Mouse (Mus musculus): ENCODE measurements around the gene Ric8a. TPM values are rescaled to one million over a fixed set of nuclear protein-coding genes. Genes with fewer than 3 reads are reported as not detected.

Ric8a gene
- 60.4 and 65.5 TPM in 2 replicates for polyA plus RNA-seq (2014; fragmentation: Nextera tagmentation; extraction: Ambion mirVana)

- H3K9me3 ChIP-seq (ENCODE audit: control insufficient read depth, low read length), result no peaks in the 10 kb centered on the region
- H3K27me3 ChIP-seq (ENCODE audit: control insufficient read depth, insufficient read depth, low read length), result no peaks in the 10 kb centered on the region
- peak within 1 kb of the TSS; percentile 92 for H3K9ac ChIP-seq (ENCODE audit: low read length)
- peaks cover 17% of the 10 kb centered on the region for H3K4me1 ChIP-seq (ENCODE audit: control insufficient read depth, insufficient read depth, low read length)
- H3K4me3 ChIP-seq (ENCODE audit: low read depth, low read length), result peak within 1 kb of the TSS; percentile 75
- peak within 1 kb of the TSS; percentile 99 for H3K4me2 ChIP-seq
- DNase-seq (ENCODE audit: low spot score, missing footprints), result peak; percentile 95
- peak within 1 kb of the TSS; percentile 84 for H3K27ac ChIP-seq (ENCODE audit: low read depth, low read length)
- ATAC-seq (ENCODE audit: low FRiP score), result peak; percentile 83
- H3K36me3 ChIP-seq (ENCODE audit: control insufficient read depth, insufficient read depth, low read length), result peaks cover 5% of the 10 kb centered on the region
- under 1% methylated on average over 49 of the region's 50 CpGs for WGBS
These were observed at the start of gene Ric8a for GRCm38 (mm10) chr7:140856785-140857549. Gene Ric8a (plus strand): TSS chr7:140856957.

DNA sequence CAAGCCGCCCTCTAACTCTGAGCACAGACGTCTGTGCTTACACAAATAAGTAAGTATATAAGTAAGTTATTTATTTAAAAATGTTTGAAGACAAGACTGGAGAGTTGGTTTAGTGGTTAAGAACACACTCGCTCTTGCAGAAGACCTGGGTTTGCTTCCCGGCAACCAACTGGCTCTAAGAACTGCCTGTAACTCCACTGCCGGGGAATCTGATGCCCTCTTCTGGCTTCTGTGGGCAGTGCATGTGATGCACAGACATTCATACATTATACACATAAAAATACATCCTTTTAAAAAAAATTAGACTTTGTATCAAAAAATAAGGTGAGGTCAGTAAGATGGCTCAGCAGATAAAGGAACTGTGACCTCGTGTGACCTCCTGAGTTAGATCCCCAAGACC is 46.3 kb upstream of the Ric8a start:
- no peak overlapping the region for H3K9ac ChIP-seq (ENCODE audit: low read length)
- no peak overlapping the region for H3K4me2 ChIP-seq
- 92% methylated on average over 6 of the region's 6 CpGs for WGBS
- no peak for ATAC-seq (ENCODE audit: low FRiP score)
- no peaks in the 10 kb centered on the region for H3K4me1 ChIP-seq (ENCODE audit: control insufficient read depth, insufficient read depth, low read length)
- H3K27ac ChIP-seq (ENCODE audit: low read depth, low read length), result no peak overlapping the region
- H3K27me3 ChIP-seq (ENCODE audit: control insufficient read depth, insufficient read depth, low read length), result no peaks in the 10 kb centered on the region
- DNase-seq (ENCODE audit: low spot score, missing footprints), result peak; percentile 37
- peaks cover 2% of the 10 kb centered on the region; the same call in 1 of the 2 replicates for H3K36me3 ChIP-seq (ENCODE audit: control insufficient read depth, insufficient read depth, low read length)
- no peak overlapping the region for H3K4me3 ChIP-seq (ENCODE audit: low read depth, low read length)
- no peaks in the 10 kb centered on the region for H3K9me3 ChIP-seq (ENCODE audit: control insufficient read depth, low read length)

GRCm38 (mm10) chr7:140811714-140812113 is 45.0 kb upstream of the Ric8a start:
- no peaks in the 10 kb centered on the region for H3K4me1 ChIP-seq (ENCODE audit: control insufficient read depth, insufficient read depth, low read length)
- ATAC-seq (ENCODE audit: low FRiP score) (no peak), DNase-seq (ENCODE audit: low spot score, missing footprints) (peak; percentile 64)
- H3K4me3 ChIP-seq (ENCODE audit: low read depth, low read length), result no peak overlapping the region
- 76% methylated on average over 13 of the region's 13 CpGs for WGBS
- peaks cover 2% of the 10 kb centered on the region; the same call in 1 of the 2 replicates for H3K36me3 ChIP-seq (ENCODE audit: control insufficient read depth, insufficient read depth, low read length)
- no peak overlapping the region for H3K4me2 ChIP-seq
- H3K27ac ChIP-seq (ENCODE audit: low read depth, low read length), result no peak overlapping the region
- no peaks in the 10 kb centered on the region for H3K27me3 ChIP-seq (ENCODE audit: control insufficient read depth, insufficient read depth, low read length)
- no peaks in the 10 kb centered on the region for H3K9me3 ChIP-seq (ENCODE audit: control insufficient read depth, low read length)
- H3K9ac ChIP-seq (ENCODE audit: low read length), result no peak overlapping the region

DNA sequence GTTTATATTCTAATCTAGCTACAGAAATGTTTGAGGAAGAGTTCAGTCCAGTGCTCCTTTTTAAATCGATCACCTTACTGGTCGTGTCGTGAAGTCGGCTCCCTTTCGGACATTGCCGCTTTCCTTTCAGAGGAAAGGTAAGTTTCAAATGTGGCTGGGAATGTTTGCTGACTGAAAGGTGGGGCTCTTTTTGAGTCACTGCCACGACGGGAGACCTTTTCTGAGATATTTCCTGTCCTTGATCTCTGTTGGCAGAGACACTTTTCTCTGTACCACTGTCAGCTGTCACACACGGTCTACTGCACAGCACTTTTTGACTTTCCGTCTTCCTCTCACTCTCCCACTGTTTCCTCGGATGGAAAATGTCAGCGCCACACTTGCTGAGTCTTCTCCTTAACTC is 43.9 kb upstream of the Ric8a start:
- no peak for DNase-seq (ENCODE audit: low spot score, missing footprints)
- 91% methylated on average over 12 of the region's 12 CpGs for WGBS
- no peak for ATAC-seq (ENCODE audit: low FRiP score)

GRCm38 (mm10) chr7:140820173-140820572 is 36.6 kb upstream of the Ric8a start:
- DNase-seq (ENCODE audit: low spot score, missing footprints), result no peak
- WGBS, result 68% methylated on average over 4 of the region's 4 CpGs
- H3K4me3 ChIP-seq (ENCODE audit: low read depth, low read length), result no peak overlapping the region
- no peak overlapping the region for H3K9ac ChIP-seq (ENCODE audit: low read length)
- ATAC-seq (ENCODE audit: low FRiP score), result no peak
- H3K27ac ChIP-seq (ENCODE audit: low read depth, low read length), result no peak overlapping the region
- no peak overlapping the region for H3K4me2 ChIP-seq
- H3K36me3 ChIP-seq (ENCODE audit: control insufficient read depth, insufficient read depth, low read length), result no peaks in the 10 kb centered on the region
- H3K4me1 ChIP-seq (ENCODE audit: control insufficient read depth, insufficient read depth, low read length), result no peaks in the 10 kb centered on the region
- no peaks in the 10 kb centered on the region for H3K27me3 ChIP-seq (ENCODE audit: control insufficient read depth, insufficient read depth, low read length)
- no peaks in the 10 kb centered on the region for H3K9me3 ChIP-seq (ENCODE audit: control insufficient read depth, low read length)

More for the DNA sequence above, 43.9 kb upstream of the Ric8a start:
- Histone ChIP-seq H3K4me2 (no peak overlapping the region), H3K4me1 (ENCODE audit: control insufficient read depth, insufficient read depth, low read length) (no peaks in the 10 kb centered on the region), H3K4me3 (ENCODE audit: low read depth, low read length) (no peak overlapping the region), H3K27me3 (ENCODE audit: control insufficient read depth, insufficient read depth, low read length) (no peaks in the 10 kb centered on the region), H3K9me3 (ENCODE audit: control insufficient read depth, low read length) (no peaks in the 10 kb centered on the region), H3K27ac (ENCODE audit: low read depth, low read length) (no peak overlapping the region), H3K9ac (ENCODE audit: low read length) (no peak overlapping the region), H3K36me3 (ENCODE audit: control insufficient read depth, insufficient read depth, low read length) (peaks cover 2% of the 10 kb centered on the region; the same call in 1 of the 2 replicates)

- WGBS, result 48% methylated on average over 5 of the region's 5 CpGs
- no peak for DNase-seq (ENCODE audit: low spot score, missing footprints)
- Histone ChIP-seq H3K4me1 (ENCODE audit: control insufficient read depth, insufficient read depth, low read length) (no peaks in the 10 kb centered on the region), H3K4me3 (ENCODE audit: low read depth, low read length) (peak overlapping the region; percentile 49), H3K27ac (ENCODE audit: low read depth, low read length) (no peak overlapping the region), H3K9ac (ENCODE audit: low read length) (peak overlapping the region; percentile 71), H3K27me3 (ENCODE audit: control insufficient read depth, insufficient read depth, low read length) (no peaks in the 10 kb centered on the region), H3K9me3 (ENCODE audit: control insufficient read depth, low read length) (no peaks in the 10 kb centered on the region), H3K36me3 (ENCODE audit: control insufficient read depth, insufficient read depth, low read length) (no peaks in the 10 kb centered on the region), H3K4me2 (peak overlapping the region; percentile 59)
- ATAC-seq (ENCODE audit: low FRiP score), result peak; percentile 41; the same call in 1 of the 2 replicates
These were observed 35.5 kb upstream of the Ric8a start for GRCm38 (mm10) chr7:140821305-140821652.

DNA sequence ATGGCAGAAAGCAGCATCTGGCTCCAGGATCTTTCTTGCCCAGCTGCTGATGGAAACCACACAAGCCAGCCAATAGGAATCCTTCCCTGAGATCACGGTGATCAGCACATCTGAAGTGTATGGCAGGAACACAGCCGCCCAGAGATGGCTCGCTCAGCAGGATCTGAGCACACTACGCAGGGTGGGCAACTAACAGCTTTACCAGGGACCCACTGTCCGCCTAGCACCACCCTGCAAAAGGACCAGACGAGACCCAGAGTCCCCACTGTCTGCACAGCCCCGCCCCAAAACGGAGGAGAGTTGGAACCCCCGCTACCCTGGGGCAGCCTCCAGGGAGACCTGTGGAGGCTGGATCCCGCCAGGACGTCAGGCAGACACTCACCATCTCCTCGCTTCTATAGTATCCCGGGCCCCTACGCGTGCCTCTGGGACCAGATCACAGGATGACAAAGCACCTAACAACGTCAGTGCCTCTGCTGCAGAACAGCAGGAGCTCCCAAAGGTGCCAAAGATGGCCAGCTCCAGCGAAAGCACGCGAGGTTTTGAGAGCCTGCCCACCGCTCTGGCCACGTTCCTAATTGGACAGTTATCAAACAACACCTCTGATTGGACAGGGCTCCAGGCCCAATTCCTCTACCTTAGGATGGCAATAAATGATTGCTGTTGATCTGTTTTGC is 35.0 kb upstream of the Ric8a start, which contains the start of gene Zfp941:
Gene Zfp941 (minus strand): TSS at position 526 of the 677 bp plus-strand sequence.
- no peaks in the 10 kb centered on the region for H3K27me3 ChIP-seq (ENCODE audit: control insufficient read depth, insufficient read depth, low read length)
- 2% methylated on average over 21 of the region's 21 CpGs for WGBS
- H3K9ac ChIP-seq (ENCODE audit: low read length), result peak within 1 kb of the TSS; percentile 71
- H3K36me3 ChIP-seq (ENCODE audit: control insufficient read depth, insufficient read depth, low read length), result no peaks in the 10 kb centered on the region
- ATAC-seq (ENCODE audit: low FRiP score) (peak; percentile 89), DNase-seq (ENCODE audit: low spot score, missing footprints) (peak; percentile 96)
- H3K9me3 ChIP-seq (ENCODE audit: control insufficient read depth, low read length), result no peaks in the 10 kb centered on the region
- H3K4me2 ChIP-seq, result peak within 1 kb of the TSS; percentile 59
- no peak within 1 kb of the TSS for H3K27ac ChIP-seq (ENCODE audit: low read depth, low read length)
- no peaks in the 10 kb centered on the region for H3K4me1 ChIP-seq (ENCODE audit: control insufficient read depth, insufficient read depth, low read length)
- peak within 1 kb of the TSS; percentile 49 for H3K4me3 ChIP-seq (ENCODE audit: low read depth, low read length)

DNA sequence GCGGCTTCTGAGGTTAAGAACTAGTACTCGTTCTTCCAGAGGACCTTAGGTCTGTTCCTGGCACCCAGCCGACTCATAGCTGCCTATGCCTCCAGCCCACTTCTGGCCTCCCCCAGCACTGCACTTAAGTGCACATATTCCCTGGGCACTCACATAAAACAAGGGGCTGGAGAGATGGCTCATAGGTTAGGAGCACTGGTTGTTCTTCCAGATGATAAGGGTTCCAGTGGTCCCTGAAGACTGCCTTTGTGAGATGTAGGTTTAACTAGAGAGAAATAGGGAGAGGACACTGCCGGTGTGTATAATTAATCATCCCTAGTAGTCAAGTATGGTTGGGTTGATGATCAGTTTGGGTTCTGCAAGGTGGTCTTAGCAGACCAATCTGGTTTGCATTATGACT is 34.0 kb upstream of the Ric8a start:
- H3K36me3 ChIP-seq (ENCODE audit: control insufficient read depth, insufficient read depth, low read length), result no peaks in the 10 kb centered on the region
- WGBS, result 93% methylated on average over 4 of the region's 4 CpGs
- ATAC-seq (ENCODE audit: low FRiP score) (no peak), DNase-seq (ENCODE audit: low spot score, missing footprints) (peak; percentile 77)
- no peak overlapping the region for H3K4me2 ChIP-seq
- H3K9ac ChIP-seq (ENCODE audit: low read length), result no peak overlapping the region
- no peaks in the 10 kb centered on the region for H3K4me1 ChIP-seq (ENCODE audit: control insufficient read depth, insufficient read depth, low read length)
- no peaks in the 10 kb centered on the region for H3K9me3 ChIP-seq (ENCODE audit: control insufficient read depth, low read length)
- no peak overlapping the region for H3K4me3 ChIP-seq (ENCODE audit: low read depth, low read length)
- no peak overlapping the region for H3K27ac ChIP-seq (ENCODE audit: low read depth, low read length)
- no peaks in the 10 kb centered on the region for H3K27me3 ChIP-seq (ENCODE audit: control insufficient read depth, insufficient read depth, low read length)
